Mouse (Mus musculus) heart, adult 2 months (tissue): Measurements from ENCODE around the gene Cpn1.

ENCODE experiments used
- CTCF ChIP-seq: fragments of 200-600 bp; IDR thresholded peaks from 2 replicates; pipeline ENCODE4 v1.8.1; 2022; ENCODE audit warnings: antibody characterized with exemption, mild to moderate bottlenecking, moderate library complexity
- EP300 ChIP-seq: fragments of 200-500 bp; IDR thresholded peaks from 2 replicates; pipeline ENCODE4 v1.6.1; 2011; ENCODE audit warnings: low read depth, low read length, control low read depth; ENCODE audit not compliant: insufficient read depth
- POLR2A ChIP-seq: fragments of 200-500 bp; IDR thresholded peaks from 2 replicates; pipeline ENCODE4 v1.6.1; 2011; ENCODE audit warnings: mild to moderate bottlenecking, low read depth, low read length, control low read depth; ENCODE audit not compliant: insufficient read depth

GRCm38 (mm10) chr19:43949111-43949810 lies 37.1 kb downstream of the Cpn1 start:
- TF ChIP-seq CTCF: no peak
- TF ChIP-seq POLR2A: no peak
- TF ChIP-seq EP300: no peak
